Mouse (Mus musculus): ENCODE results near the gene Srgap1.
A peak's percentile ranks its signal among the peaks of the same experiment; 100 is the strongest.

The Srgap1 gene

GRCm38 (mm10) chr10:122017063-122017462 lies 30.1 kb downstream of the Srgap1 start:
- DNase-seq (ENCODE audit: low read depth, low spot score): no peak

DNA sequence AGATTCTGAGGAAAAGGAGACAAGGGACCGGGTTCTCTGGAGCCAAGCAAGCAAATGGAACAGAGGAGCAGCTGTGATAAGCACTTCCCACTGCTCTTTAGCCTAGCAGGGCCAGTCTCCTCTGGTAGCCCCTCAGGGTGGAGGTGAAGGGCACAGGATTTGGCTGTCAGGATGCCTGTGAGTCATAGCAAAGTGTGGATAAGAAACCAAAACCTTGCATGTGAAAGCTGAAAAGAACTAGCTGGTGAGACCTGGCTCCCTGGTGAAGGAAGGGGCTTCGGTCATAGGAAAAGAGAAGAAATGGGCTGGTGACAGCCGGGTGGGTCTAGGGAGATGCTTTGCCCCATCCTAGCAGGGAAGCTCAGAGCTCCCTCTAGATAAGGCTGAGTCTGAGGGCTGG lies 30.5 kb downstream of the Srgap1 start:
- no peak for DNase-seq (ENCODE audit: low read depth, low spot score)

GRCm38 (mm10) chr10:122012321-122012720 lies 34.8 kb downstream of the Srgap1 start:
- no peak for DNase-seq (ENCODE audit: low read depth, low spot score)

GRCm38 (mm10) chr10:122008731-122009391 lies 38.3 kb downstream of the Srgap1 start:
- DNase-seq (ENCODE audit: low read depth, low spot score): no peak

DNA sequence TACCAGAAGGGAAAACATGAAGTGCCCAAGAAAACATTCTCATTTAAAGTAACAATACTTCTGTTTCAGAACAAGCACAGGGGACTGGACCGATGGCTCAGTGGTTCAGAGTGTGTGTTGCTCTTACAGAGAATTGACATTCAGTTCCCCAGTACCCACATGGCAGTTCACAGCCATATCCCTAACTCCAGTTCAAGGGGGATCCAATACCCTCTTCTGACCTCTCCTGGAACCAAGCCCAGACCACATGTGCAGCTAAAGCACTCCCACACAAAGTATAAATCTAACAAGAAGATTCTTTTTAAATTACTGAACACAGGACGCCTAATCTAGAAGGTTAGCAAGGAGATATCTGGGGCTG lies 38.8 kb downstream of the Srgap1 start:
- no peak for DNase-seq (ENCODE audit: low read depth, low spot score)

- DNase-seq (ENCODE audit: low read depth, low spot score): no peak
Observed at GRCm38 (mm10) chr10:122006606-122007005, 40.5 kb downstream of the Srgap1 start.

DNA sequence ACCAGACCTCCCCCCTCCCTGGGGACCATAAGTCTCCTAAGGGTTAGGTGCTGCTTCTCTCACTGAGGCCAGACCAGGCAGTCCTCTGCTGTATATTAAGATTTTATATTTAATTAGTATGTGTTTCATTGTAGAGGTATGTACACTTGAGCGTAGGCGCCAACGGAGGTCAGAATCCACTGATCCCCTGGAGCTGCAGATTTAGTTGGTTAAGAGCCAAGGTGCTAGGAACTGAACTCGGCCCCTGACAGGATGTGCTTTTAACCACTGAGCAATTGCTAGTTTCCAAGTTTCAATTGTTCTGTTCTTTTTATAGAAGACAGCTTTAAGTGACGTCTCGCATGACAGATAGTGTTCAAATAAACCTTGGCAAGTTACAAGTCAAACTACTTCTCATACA lies 41.0 kb downstream of the Srgap1 start:
- no peak for DNase-seq (ENCODE audit: low read depth, low spot score)

GRCm38 (mm10) chr10:122005560-122005959 lies 41.6 kb downstream of the Srgap1 start:
- no peak for DNase-seq (ENCODE audit: low read depth, low spot score)

DNA sequence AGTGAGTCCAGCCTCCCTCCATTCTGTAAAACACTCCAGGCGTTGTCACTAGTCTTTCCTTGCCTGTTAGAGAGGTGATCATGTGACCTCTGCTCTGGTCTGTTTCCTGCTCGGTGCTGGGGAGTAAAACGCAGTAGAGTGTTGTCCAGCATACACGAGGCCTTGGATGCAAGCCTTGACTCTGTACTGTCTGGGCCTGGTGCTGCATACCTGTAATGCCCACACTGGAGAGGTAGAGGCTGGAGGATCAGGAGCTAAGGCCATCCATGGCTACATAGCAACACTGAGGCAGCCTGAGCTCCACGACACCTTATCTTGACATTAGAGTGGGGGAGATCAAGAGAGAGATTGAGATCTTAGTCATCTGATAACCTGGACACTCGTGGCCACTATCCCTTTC lies 44.2 kb downstream of the Srgap1 start:
- no peak for DNase-seq (ENCODE audit: low read depth, low spot score)

DNA sequence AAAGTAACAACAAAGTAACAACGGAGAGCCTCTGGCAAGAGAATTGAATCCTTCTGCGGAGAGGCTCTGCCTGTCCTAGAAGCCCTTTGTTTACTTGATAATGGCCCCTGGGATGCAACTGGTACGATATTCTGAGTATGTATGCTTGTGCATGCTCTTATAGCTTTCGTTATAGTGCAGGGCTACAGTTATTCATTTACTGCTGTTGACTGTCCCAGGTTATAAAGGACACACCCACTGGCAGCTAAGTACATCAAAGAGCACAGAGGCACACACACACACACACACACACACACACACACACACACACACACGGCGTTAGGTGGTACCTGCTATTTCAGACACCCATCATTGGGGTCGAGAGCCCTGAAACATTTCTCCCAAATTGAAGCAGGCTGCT lies 48.3 kb downstream of the Srgap1 start:
- no peak for DNase-seq (ENCODE audit: low read depth, low spot score)

GRCm38 (mm10) chr10:121996500-121996899 lies 50.6 kb downstream of the Srgap1 start:
- no peak for DNase-seq (ENCODE audit: low read depth, low spot score)

DNA sequence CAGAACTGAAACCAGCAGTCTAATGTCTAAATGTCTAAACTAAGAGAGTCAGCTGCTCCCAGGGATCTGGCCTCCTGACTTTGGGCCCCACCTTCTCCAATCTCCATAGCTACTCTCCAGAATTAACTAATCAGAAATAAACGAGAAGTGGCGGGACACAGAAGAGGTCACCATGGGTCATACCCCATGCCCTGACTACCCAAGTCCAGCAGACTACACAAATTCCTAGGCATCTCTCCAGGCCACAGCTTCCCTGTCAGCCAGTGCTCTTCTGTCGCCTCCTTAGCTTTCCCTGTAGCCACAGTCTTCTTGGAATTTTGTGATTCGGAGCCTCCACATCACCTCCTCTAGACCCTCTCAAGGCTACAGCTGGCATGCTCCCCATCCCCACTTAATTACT lies 51.7 kb downstream of the Srgap1 start:
- no peak for DNase-seq (ENCODE audit: low read depth, low spot score)

DNA sequence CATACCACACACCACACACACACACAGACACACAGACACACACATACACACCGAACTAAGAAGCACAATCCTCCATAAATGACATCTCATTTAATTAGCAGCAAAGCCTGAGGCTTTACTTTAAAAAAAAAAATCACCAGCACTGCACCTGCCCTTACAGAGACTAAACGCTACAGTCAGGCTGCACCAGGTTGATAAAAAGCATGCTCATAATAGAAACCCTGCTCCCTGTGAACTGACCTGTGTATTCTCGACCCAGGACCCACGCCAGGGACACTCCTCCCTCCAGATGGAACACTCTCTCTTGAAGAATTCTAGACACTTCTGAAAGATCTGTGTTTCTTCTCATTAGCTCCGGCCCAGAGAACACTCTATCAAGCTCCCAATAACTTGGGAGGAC lies 52.5 kb downstream of the Srgap1 start:
- no peak for DNase-seq (ENCODE audit: low read depth, low spot score)

GRCm38 (mm10) chr10:121992609-121993008 lies 54.5 kb downstream of the Srgap1 start:
- DNase-seq (ENCODE audit: low read depth, low spot score): no peak

- DNase-seq (ENCODE audit: low read depth, low spot score): no peak
Observed at GRCm38 (mm10) chr10:121986997-121987396, 60.1 kb downstream of the Srgap1 start.

- no peak for DNase-seq (ENCODE audit: low read depth, low spot score)
Observed at GRCm38 (mm10) chr10:121984887-121985286, 62.2 kb downstream of the Srgap1 start.

DNA sequence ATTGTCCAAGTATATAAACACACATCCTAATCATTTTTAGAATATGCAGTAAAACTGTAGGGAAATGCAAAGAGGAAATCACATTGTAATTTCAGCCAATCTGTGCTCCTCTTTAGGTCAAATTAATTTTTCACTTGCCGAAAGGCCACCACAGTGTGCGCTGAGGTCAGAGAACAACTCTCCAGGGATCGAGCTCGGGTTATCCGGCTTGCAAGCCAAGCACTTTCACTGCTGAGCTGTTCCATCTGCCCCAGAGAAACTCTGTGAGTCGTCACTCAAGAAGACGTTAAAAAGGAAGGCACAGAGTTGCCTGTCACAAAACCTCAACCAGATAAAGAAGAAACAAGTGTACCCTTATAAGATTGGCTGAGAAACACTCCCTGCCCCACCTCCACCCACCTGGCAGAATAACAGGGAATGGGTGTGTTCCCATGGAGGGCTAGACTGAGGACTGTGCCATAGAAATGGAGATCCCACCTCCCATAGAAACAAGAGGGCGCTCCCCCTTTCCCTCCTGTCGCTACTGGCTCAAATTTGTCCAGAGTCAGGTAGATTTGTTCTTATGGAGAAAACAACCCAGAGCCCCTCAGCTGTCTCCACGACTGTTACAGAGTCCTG lies 63.0 kb downstream of the Srgap1 start:
- DNase-seq (ENCODE audit: low read depth, low spot score): no peak

- no peak for DNase-seq (ENCODE audit: low read depth, low spot score)
Observed at GRCm38 (mm10) chr10:121975330-121975729, 71.8 kb downstream of the Srgap1 start.

DNA sequence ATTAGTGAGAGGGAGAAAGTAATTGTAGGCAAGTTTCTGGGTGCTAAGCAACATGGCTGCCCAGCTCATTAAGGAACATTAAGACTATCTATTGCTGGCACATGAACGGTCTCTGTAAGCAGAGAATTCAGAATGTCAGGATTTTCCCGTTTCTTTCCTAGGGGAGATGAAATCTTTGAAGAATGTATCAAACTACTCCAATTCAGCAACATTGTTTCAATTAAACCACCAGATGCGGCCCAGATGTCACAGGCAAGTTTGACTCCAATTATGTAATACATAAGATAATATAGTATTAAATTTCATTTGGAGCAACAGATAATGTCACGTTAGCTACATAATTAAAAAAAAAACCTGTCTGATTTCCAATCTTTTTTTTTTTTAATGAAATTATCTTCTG lies 72.5 kb downstream of the Srgap1 start:
- DNase-seq (ENCODE audit: low read depth, low spot score): peak; percentile 4

DNA sequence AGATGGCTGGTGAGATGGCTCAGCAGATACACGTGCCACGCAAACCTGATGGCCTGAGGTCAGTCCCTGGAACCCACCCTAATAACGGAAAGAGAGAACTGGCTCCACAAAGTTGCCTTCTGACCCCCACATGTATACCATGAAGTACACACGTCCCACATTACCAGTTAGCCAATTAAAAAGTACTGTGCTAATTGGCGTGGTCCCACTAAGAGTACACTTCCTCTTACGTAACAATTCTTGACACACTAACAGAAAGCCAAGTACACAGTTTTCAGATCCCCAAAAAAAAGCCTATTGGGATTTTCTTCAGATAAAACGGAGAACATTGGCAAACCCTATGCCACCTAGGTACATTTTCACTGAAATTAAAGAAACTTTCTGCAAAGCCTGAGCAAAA lies 73.8 kb downstream of the Srgap1 start:
- no peak for DNase-seq (ENCODE audit: low read depth, low spot score)

GRCm38 (mm10) chr10:121972249-121972892 lies 74.7 kb downstream of the Srgap1 start:
- DNase-seq (ENCODE audit: low read depth, low spot score): no peak

- DNase-seq (ENCODE audit: low read depth, low spot score): no peak
Observed at GRCm38 (mm10) chr10:121971658-121972057, 75.5 kb downstream of the Srgap1 start.

DNA sequence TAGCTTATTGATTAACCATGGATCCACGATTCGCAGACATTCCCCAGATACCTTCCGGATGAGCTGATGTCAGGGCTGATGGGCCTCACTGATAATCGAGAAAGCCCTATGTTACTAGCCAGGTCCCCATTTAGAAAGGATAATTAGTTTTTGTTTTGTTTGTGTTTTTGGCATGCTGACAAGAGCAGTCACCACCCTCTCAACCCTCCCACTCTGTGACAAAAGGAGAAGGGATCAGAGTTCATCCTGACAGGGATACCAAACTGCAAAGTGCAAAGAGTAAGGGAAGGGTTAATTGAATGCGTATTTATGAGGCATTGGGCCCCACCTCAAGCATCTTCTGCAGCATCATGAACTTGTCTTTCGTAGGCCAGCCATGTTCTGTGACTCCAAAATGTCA lies 76.2 kb downstream of the Srgap1 start:
- DNase-seq (ENCODE audit: low read depth, low spot score): no peak

Measured in 3T3-L1 (cell line).